1 mouse cellular context compared by ENCODE assay signal in genomic region chr11:78347908-78348307, GRCm38 (mm10).
A peak's percentile ranks its signal among the peaks of the same experiment; 100 is the strongest.
TF ChIP-seq lines count a peak whose summit lies in the region.

No protein-coding gene starts in this region.

TF ChIP-seq in CH12.LX, 34 proteins besides CTCF, POLR2A, EP300 and RAD21:
- TF ChIP-seq MAZ (IDR thresholded peaks at IDR 0.05; ENCODE audit: low read depth, low read length): 0 out of 2 replicates have a peak, but pooled peaks have one; percentile 26
- 0 out of 2 replicates have a peak, but pooled peaks have one; percentile 20 for TF ChIP-seq CHD1 (IDR thresholded peaks at IDR 0.05; ENCODE audit: low read depth, low read length)
- peak; percentile 61 for TF ChIP-seq ELF1 (IDR thresholded peaks at IDR 0.05; ENCODE audit: low read depth, low read length)
- TF ChIP-seq POLR2AphosphoS2 (IDR thresholded peaks at IDR 0.05; ENCODE audit: low read depth, low read length): no peak
- 0 out of 2 replicates have a peak, but pooled peaks have one; percentile 13 for TF ChIP-seq MYC (IDR thresholded peaks at IDR 0.05; ENCODE audit: low read depth, low read length)
- TF ChIP-seq MAX (IDR thresholded peaks at IDR 0.05; ENCODE audit: low read length): peak; percentile 47; the same call in 1 of the 2 replicates
- TF ChIP-seq PAX5 (IDR thresholded peaks at IDR 0.05; ENCODE audit: low read length): no peak
- TF ChIP-seq UBTF (IDR thresholded peaks at IDR 0.05; ENCODE audit: low read depth, low read length): no peak
- TF ChIP-seq ETS1 (conservative IDR thresholded peaks at IDR 0.05; ENCODE audit: low read depth, low read length): no peak
- 0 out of 2 replicates have a peak, but pooled peaks have one; percentile 10 for TF ChIP-seq TBP (conservative IDR thresholded peaks at IDR 0.05; ENCODE audit: low read depth, low read length)
- TF ChIP-seq IRF4 (IDR thresholded peaks at IDR 0.05; ENCODE audit: low read depth, low read length): peak; percentile 71
- TF ChIP-seq JUND (conservative IDR thresholded peaks at IDR 0.05; ENCODE audit: low read depth, low read length): no peak
- TF ChIP-seq MAFK (IDR thresholded peaks at IDR 0.05; ENCODE audit: insufficient replicate concordance, low read length): no peak
- peak; percentile 38; the same call in 1 of the 2 replicates for TF ChIP-seq SIN3A (IDR thresholded peaks at IDR 0.05; ENCODE audit: low read length)
- TF ChIP-seq TCF12 (IDR thresholded peaks at IDR 0.05; ENCODE audit: low read depth, low read length): peak; percentile 61
- TF ChIP-seq MXI1 (IDR thresholded peaks at IDR 0.05; ENCODE audit: low read depth, low read length): peak; percentile 40
